Mouse (Mus musculus) mouse embryonic stem cell (cell line): ENCODE results near the gene Nsun3.
"Not testable (repeated sequence)": the region's sequence is repeated elsewhere in the genome, so short reads cannot be mapped to it uniquely, and the experiment has no call there.

Experiments used
- in situ Hi-C, 2 experiments: fragments of 300-500 bp; cut with MboI; formaldehyde crosslinking; loops; 1 replicate in 1 of 2; 3 replicates in 1 of 2; pipeline ENCODE4 v1.14.3; 2019 to 2020; ENCODE audit warnings: low sequenced_read_pairs in 2 of 2, low pct_unique_long_range_greater_than_20kb in 1 of 2, mixed read lengths in 1 of 2; ENCODE audit not compliant: unreplicated experiment in 1 of 2

Nsun3 gene

GRCm38 (mm10) chr16:62773462-62773861 lies 13.2 kb downstream of the Nsun3 start:
- in situ Hi-C loops, result no loop called here

DNA sequence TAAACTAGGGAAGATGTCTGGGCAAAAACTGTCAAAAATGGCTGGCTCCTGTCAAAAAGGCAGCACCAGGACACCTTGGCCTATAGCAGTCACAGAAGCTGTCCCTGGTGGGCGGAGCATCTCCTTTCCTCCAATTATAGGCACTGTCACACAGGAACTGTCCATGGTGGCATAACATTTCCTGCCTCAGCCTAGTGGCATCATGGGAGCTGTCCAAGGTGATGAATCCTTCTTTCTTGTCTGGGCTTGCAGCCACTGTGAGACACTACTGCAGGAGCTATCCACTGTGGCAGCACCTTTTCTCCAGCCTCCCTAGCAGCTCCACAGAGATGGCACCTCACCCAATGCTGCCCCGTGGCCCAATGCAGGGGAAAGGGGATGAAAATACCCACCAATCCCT lies 28.3 kb downstream of the Nsun3 start:
- in situ Hi-C loops, result no loop called here

- in situ Hi-C loops, result no loop called here
These were observed 31.3 kb downstream of the Nsun3 start for GRCm38 (mm10) chr16:62755307-62755706.

DNA sequence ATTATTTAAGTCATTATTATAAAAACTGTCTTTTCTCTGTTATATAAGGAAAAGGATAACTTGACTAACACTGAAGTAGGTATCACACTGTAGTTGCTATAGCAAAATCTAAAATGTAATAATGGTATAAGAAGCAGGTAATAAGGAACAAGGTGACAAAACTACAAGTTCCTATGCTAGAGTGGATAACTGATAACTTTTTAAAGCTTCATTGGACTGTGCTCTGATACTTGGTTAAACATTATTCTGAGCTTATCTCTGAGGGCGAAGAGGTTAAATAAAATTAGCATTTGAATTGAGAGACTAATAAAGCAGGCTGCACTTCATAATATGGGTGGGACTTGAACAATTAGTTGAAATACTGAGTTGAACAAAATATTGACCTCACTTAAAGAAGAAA lies 33.0 kb downstream of the Nsun3 start:
- in situ Hi-C loops, result no loop called here

GRCm38 (mm10) chr16:62753079-62753478 lies 33.5 kb downstream of the Nsun3 start:
- in situ Hi-C loops, result no loop called here

- in situ Hi-C loops, result no loop called here
These were observed 40.7 kb downstream of the Nsun3 start for GRCm38 (mm10) chr16:62745875-62746274.

DNA sequence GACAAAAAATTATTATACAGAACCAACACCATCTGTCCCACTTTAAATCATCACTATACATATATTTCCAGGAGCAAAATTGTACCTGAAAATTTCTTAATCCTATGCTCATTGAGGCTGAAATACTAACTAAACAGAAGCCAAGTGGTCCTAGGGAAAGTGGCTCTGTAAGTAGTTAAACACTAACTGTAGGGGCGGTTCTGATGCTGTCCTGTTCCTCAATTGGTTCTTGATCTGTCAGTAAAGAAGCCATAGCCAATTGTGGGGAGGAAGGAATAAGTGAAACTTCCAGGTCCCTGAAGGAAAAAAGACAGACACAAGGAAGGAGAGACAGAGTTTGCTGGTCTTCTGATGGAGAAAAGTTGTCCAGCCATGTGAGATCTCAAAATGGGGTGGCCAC lies 52.3 kb downstream of the Nsun3 start:
- in situ Hi-C loops, result no loop called here

DNA sequence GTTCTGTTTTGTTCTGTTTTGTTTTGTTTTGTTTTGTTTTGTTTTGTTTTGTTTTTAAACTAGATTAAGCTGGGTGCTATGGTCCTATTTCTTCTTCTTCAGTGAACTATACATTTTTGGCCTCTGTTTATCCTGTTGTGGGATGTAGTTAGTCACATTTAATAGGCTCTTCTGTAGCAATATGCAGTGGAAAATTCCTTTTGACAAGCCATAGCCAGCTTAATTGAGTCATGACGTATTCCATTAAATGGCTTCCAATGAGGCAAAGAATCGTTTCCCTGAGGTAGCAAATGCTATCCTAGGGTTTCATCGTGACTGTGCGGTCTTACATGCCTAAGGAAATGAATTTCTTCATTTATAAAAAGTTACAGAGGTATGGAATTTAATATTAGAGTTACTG lies 56.3 kb downstream of the Nsun3 start:
- in situ Hi-C loops, result no loop called here

DNA sequence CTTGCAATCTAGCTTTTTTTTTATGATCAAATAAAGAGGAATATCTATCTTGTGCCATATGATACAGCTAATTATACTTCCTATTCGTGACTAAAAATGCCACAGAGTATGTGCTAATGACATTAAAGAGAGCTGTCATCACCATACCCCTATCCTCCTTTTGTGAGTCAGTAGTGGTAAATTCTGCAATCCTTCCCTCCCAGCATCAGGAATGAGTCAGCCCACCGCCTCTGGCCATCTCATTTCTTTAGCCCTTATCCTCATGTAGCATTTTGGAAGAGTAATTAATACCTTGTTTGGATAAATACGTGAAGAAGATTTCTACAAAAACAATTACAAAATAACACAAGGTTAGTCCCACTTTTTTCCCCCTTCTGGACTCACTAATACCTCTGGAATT lies 56.8 kb downstream of the Nsun3 start:
- in situ Hi-C loops, result no loop called here

DNA sequence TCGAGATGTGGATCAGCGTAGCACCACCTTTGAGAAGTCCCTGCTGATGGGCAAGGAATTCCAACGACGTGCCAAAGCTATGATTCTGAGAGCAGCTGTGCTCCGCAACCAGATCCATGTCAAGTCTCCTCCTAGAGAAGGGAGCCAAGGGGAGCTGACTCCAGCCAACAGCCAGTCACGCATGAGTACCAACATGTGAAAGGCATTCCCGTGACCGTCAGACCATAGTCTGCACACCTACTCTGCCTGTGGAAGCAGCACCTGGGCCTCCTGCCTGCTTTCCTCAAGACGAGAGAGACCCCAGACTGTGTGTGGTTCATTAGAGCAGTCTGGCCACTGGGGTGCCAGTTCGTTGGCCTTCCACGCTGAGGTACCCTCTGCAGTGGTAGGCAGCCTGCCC lies 68.4 kb downstream of the Nsun3 start:
- in situ Hi-C loops, result not testable (repeated sequence)

DNA sequence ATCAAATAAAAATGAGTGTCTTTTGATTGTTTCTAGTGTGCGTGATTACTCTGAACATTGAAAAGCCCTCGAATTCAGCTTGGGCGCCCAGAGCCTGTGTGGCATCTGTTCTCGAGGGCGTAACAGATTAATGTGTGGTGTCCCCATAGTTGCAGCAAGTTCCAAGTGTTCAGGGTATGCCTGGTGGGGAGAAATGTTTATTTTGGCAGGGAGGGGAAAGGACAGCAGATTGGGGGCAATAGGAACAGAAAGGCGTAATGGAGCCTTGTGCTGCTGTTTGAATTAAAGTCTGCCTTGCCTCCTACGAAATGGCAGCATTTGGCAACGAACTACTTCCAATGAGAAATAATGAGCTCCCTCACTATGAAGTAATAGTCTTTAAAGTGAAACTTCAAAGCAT lies 96.2 kb downstream of the Nsun3 start:
- in situ Hi-C loops, result no loop called here

DNA sequence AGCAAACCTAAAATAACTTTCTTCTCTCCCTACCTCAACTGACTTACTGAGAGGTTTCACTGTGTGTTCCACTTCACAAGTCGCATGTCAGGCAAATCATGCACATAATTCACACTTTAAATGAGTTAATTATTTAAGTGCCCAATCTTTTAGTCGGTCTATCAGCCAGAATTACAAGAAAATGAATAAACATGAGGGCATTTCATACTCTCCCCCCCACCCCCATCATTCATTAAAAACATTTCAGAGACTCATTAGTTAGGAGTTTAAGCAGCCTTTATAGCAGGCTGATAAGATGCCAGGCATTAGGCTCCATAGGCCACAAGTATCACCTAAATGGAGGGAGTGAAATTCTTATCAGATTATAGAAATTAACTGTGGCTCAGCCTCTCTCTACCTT lies 100.5 kb downstream of the Nsun3 start:
- in situ Hi-C loops, result no loop called here

DNA sequence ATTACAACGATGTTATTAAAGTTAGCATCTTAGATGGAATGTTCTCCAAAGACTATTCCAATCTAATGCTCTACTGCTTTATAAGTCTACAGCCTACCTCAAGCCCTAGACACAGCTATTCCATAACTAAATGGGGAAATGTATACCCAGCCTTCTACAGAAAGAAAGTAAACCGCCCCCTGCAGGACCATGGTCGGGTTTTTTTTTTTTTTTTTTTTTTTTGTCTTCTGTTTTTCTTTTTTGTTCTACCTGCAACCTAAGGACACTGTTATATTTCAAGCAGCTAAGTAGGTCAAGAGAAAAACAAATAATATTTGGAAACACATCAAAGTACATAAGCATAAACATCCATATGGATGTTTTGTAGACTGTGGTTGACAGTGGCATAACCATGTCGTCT lies 101.1 kb downstream of the Nsun3 start:
- in situ Hi-C loops, result no loop called here
